Mouse (Mus musculus) lung, postnatal 14 days (tissue): Measurements from ENCODE around the gene Slc25a35.
"Not testable (repeated sequence)": the region's sequence is repeated elsewhere in the genome, so short reads cannot be mapped to it uniquely, and the experiment has no call there.

Experiments
- DNase-seq: peaks from one replicate; pipeline ENCODE4 v3.0.0; 2021

The Slc25a35 gene

GRCm38 (mm10) chr11:68967337-68968282 lies at the start of gene Slc25a35:
Slc25a35 (plus strand) TSS chr11:68968131.
- peak; percentile 90 for DNase-seq

- no peak for DNase-seq
Observed at GRCm38 (mm10) chr11:68923191-68923590, 44.7 kb upstream of the Slc25a35 start.

GRCm38 (mm10) chr11:68924749-68925148 lies 43.2 kb upstream of the Slc25a35 start:
- no peak for DNase-seq

- no peak for DNase-seq
Observed at GRCm38 (mm10) chr11:68926981-68927380, 41.0 kb upstream of the Slc25a35 start, which contains the start of gene Odf4. Odf4 (minus strand) TSS chr11:68927081.

GRCm38 (mm10) chr11:68929947-68930346 lies 38.0 kb upstream of the Slc25a35 start:
- no peak for DNase-seq

- no peak for DNase-seq
Observed at GRCm38 (mm10) chr11:68933885-68934507, 33.9 kb upstream of the Slc25a35 start.

- not testable (repeated sequence) for DNase-seq
Observed at GRCm38 (mm10) chr11:68936951-68937350, 31.0 kb upstream of the Slc25a35 start.

- peak; percentile 84 for DNase-seq
Observed at GRCm38 (mm10) chr11:68939451-68940304, 28.3 kb upstream of the Slc25a35 start.

- no peak for DNase-seq
Observed at GRCm38 (mm10) chr11:68940516-68940915, 27.4 kb upstream of the Slc25a35 start.

- no peak for DNase-seq
Observed at GRCm38 (mm10) chr11:68942731-68943130, 25.2 kb upstream of the Slc25a35 start.

GRCm38 (mm10) chr11:68945245-68945644 lies 22.7 kb upstream of the Slc25a35 start:
- no peak for DNase-seq

- DNase-seq = no peak
Observed at GRCm38 (mm10) chr11:68946001-68946400, 21.9 kb upstream of the Slc25a35 start.

GRCm38 (mm10) chr11:68946806-68947440 lies 21.0 kb upstream of the Slc25a35 start:
- no peak for DNase-seq

GRCm38 (mm10) chr11:68947542-68947993 lies 20.4 kb upstream of the Slc25a35 start:
- DNase-seq = no peak

- DNase-seq = no peak
Observed at GRCm38 (mm10) chr11:68953903-68954302, 14.0 kb upstream of the Slc25a35 start.

GRCm38 (mm10) chr11:68954408-68954807 lies 13.5 kb upstream of the Slc25a35 start:
- no peak for DNase-seq

GRCm38 (mm10) chr11:68955473-68955872 lies 12.5 kb upstream of the Slc25a35 start:
- DNase-seq = no peak

GRCm38 (mm10) chr11:68956107-68956506 lies 11.8 kb upstream of the Slc25a35 start:
- DNase-seq = peak; percentile 38

- peak; percentile 61 for DNase-seq
Observed at GRCm38 (mm10) chr11:68956697-68957096, 11.2 kb upstream of the Slc25a35 start.

GRCm38 (mm10) chr11:68957308-68957707 lies 10.6 kb upstream of the Slc25a35 start, which contains the start of gene Arhgef15:
Arhgef15 (minus strand) TSS chr11:68957480.
- peak; percentile 53 for DNase-seq

- no peak for DNase-seq
Observed at GRCm38 (mm10) chr11:68957971-68958370, 10.0 kb upstream of the Slc25a35 start.

- DNase-seq = no peak
Observed at GRCm38 (mm10) chr11:68961596-68961995, 6.3 kb upstream of the Slc25a35 start.
